Mouse (Mus musculus) liver, embryonic 14.5 days (tissue): ENCODE results near the gene Olfr1042. TPM values are rescaled to one million over a fixed set of nuclear protein-coding genes. Genes with fewer than 3 reads are reported as not detected.

Source experiments
- ATAC-seq: fragments of 200-750 bp; cut with Nextera tagmentation; 2 replicates; pipeline ENCODE4 v1.8.0; 2017; ENCODE audit warnings: moderate number of reproducible peaks, mild to moderate bottlenecking, moderate library complexity; ENCODE audit not compliant: insufficient read depth
- DNase-seq, 3 experiments: peaks; one replicate each; pipeline ENCODE4 v3.0.0-alpha.2; 2012 to 2013; ENCODE audit warnings: low read depth in 3 of 3, low spot score in 3 of 3
- H3K27ac ChIP-seq: fragments of 300-500 bp; sonication (generic); 2 replicates; pipeline ENCODE4 v1.5.1; 2014; ENCODE audit warnings: moderate library complexity, mild to moderate bottlenecking, control low read depth, inconsistent platforms
- H3K27me3 ChIP-seq: fragments of 300-500 bp; sonication (generic); 2 replicates; pipeline ENCODE4 v1.6.1; 2014; ENCODE audit warnings: mild to moderate bottlenecking, low read length, moderate library complexity; ENCODE audit not compliant: control insufficient read depth, insufficient read depth
- H3K36me3 ChIP-seq: fragments of 300-500 bp; sonication (generic); replicated peaks from 2 replicates; pipeline ENCODE4 v1.6.1; 2014; ENCODE audit warnings: low read depth; ENCODE audit not compliant: control insufficient read depth, insufficient read depth
- H3K4me1 ChIP-seq, 2 experiments: fragments of 200-500 bp in 1 of 2; fragments of 300-500 bp in 1 of 2; sonication (generic) in 1 of 2; replicated peaks; 2 replicates each; pipeline ENCODE4 v1.6.1; 2012 to 2014; ENCODE audit warnings: antibody characterized with exemption in 1 of 2, inconsistent platforms in 1 of 2, low read length in 1 of 2; ENCODE audit not compliant: control insufficient read depth in 2 of 2, insufficient read depth in 2 of 2
- H3K4me2 ChIP-seq: fragments of 300-500 bp; sonication (generic); 2 replicates; pipeline ENCODE4 v1.6.1; 2014; ENCODE audit warnings: low read depth, mild to moderate bottlenecking, control low read depth, moderate library complexity
- H3K4me3 ChIP-seq, 2 experiments: fragments of 200-500 bp in 1 of 2; fragments of 300-500 bp in 1 of 2; sonication (generic) in 1 of 2; 2 replicates each; pipeline ENCODE4 v1.5.1; 2012 to 2014; ENCODE audit warnings: low read depth in 2 of 2, low read length in 2 of 2, mild to moderate bottlenecking in 2 of 2, control low read depth in 1 of 2, inconsistent platforms in 1 of 2, moderate library complexity in 1 of 2; ENCODE audit not compliant: insufficient read depth in 1 of 2
- H3K9ac ChIP-seq: fragments of 300-500 bp; sonication (generic); replicated peaks from 2 replicates; pipeline ENCODE4 v1.6.1; 2014; ENCODE audit warnings: mild to moderate bottlenecking, control low read depth, moderate library complexity
- H3K9me3 ChIP-seq: fragments of 300-500 bp; sonication (generic); 2 replicates; pipeline ENCODE4 v1.6.1; 2016; ENCODE audit warnings: low read length, mixed read lengths; ENCODE audit not compliant: control insufficient read depth
- CTCF ChIP-seq: IDR thresholded peaks from 2 replicates; pipeline ENCODE4 v1.5.1; 2016; ENCODE audit warnings: antibody characterized with exemption, low read depth, control low read depth
- EP300 ChIP-seq: IDR thresholded peaks from 2 replicates; pipeline ENCODE4 v1.6.1; 2016; ENCODE audit warnings: antibody characterized with exemption, low read depth
- WGBS: fragments of 180-500 bp; shearing (Covaris S2); extraction: QIAGEN DNeasy Blood & Tissue Kit; methylation state at CpG from one replicate; pipeline ENCODE4 v1.1.7; 2014; ENCODE audit not compliant: insufficient replicate concordance; 5-methylcytosine and 5-hydroxymethylcytosine counted together
- polyA plus RNA-seq, 2 experiments: library from polyadenylated mRNA; depleted of rRNA in 1 of 2; stranded (reverse) in 1 of 2; unstranded in 1 of 2; fragments of >200 nt; fragmentation: Nextera tagmentation in 1 of 2; extraction: Ambion mirVana in 1 of 2; gene quantifications; 2 replicates each; pipeline versions ENCODE4 v1.2.1 to v1.2.3; 2012 to 2014

Gene Olfr1042
- polyA plus RNA-seq (2012; rRNA removed) (not detected in 2 replicates), polyA plus RNA-seq (2014; fragmentation: Nextera tagmentation; extraction: Ambion mirVana) (not detected in 2 replicates)

- 67% methylated on average over 2 of the region's 2 CpGs for WGBS
- H3K9me3 ChIP-seq, result no peaks in the 10 kb centered on the region
- no peaks in the 10 kb centered on the region for H3K27me3 ChIP-seq
- no peaks in the 10 kb centered on the region for H3K36me3 ChIP-seq
- no peak for TF ChIP-seq CTCF
- no peak for TF ChIP-seq EP300
- no peak within 1 kb of the TSS for H3K9ac ChIP-seq
- H3K4me3 ChIP-seq, result no peak within 1 kb of the TSS
- DNase-seq (no peak), ATAC-seq (no peak)
- H3K27ac ChIP-seq, result no peak within 1 kb of the TSS
- H3K4me1 ChIP-seq, result no peaks in the 10 kb centered on the region
- no peak within 1 kb of the TSS for H3K4me2 ChIP-seq
These were observed at the start of gene Olfr1042 for GRCm38 (mm10) chr2:86161738-86162137. TSS of gene Olfr1042 (minus strand) at chr2:86161838.

GRCm38 (mm10) chr2:86202909-86203308 lies 41.3 kb upstream of the Olfr1042 start, which contains the start of gene Olfr1045:
TSS of gene Olfr1045 (minus strand) at chr2:86203009.
- TF ChIP-seq EP300 (no peak), CTCF (no peak)
- H3K27ac ChIP-seq, result no peak within 1 kb of the TSS
- no peak for DNase-seq
- no peaks in the 10 kb centered on the region for H3K4me1 ChIP-seq
- H3K4me3 ChIP-seq, result no peak within 1 kb of the TSS
- H3K27me3 ChIP-seq, result no peaks in the 10 kb centered on the region
- no peaks in the 10 kb centered on the region for H3K36me3 ChIP-seq
- no peaks in the 10 kb centered on the region for H3K9me3 ChIP-seq
- no peak within 1 kb of the TSS for H3K4me2 ChIP-seq
- ATAC-seq, result no peak
- H3K9ac ChIP-seq, result no peak within 1 kb of the TSS

- H3K27ac ChIP-seq, result no peak overlapping the region
- no peak overlapping the region for H3K4me2 ChIP-seq
- H3K4me3 ChIP-seq, result no peak overlapping the region
- no peak for TF ChIP-seq CTCF
- no peak for TF ChIP-seq EP300
- H3K27me3 ChIP-seq, result no peaks in the 10 kb centered on the region
- WGBS, result 14% methylated on average over 1 of the region's 1 CpGs
- no peaks in the 10 kb centered on the region for H3K4me1 ChIP-seq
- ATAC-seq, result no peak
- H3K9ac ChIP-seq, result no peak overlapping the region
- no peaks in the 10 kb centered on the region for H3K36me3 ChIP-seq
- H3K9me3 ChIP-seq, result no peaks in the 10 kb centered on the region
- DNase-seq, result no peak
These were observed 34.2 kb upstream of the Olfr1042 start for GRCm38 (mm10) chr2:86195863-86196262.

DNA sequence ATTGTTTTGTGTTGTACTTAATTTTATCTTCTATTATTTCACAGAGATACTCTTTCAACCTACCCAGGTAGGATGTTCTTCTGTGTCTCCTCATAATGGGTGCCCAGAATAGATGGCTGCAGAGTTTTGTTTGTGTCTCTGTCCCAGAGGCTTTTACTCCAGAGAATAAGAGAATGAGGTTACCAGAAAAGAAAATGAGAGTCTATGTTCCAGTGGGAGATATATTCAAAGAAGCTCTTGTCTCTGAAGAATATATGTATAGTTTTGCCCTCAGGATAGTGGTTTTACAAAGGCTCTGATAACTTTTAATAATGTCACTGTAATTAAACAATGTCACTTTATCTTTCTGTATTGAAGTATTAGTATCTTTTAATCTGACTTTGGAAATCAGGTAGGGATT lies 23.9 kb upstream of the Olfr1042 start, which contains the start of gene Olfr52:
Gene Olfr52 (minus strand): TSS at position 101 of the 400 bp plus-strand sequence.
- no peaks in the 10 kb centered on the region for H3K36me3 ChIP-seq
- no peaks in the 10 kb centered on the region for H3K27me3 ChIP-seq
- no peak within 1 kb of the TSS for H3K4me2 ChIP-seq
- TF ChIP-seq EP300, result no peak
- no peak for TF ChIP-seq CTCF
- H3K9me3 ChIP-seq, result no peaks in the 10 kb centered on the region
- no peak for ATAC-seq
- no peaks in the 10 kb centered on the region for H3K4me1 ChIP-seq
- H3K9ac ChIP-seq, result no peak within 1 kb of the TSS
- DNase-seq, result no peak
- no peak within 1 kb of the TSS for H3K27ac ChIP-seq
- no peak within 1 kb of the TSS for H3K4me3 ChIP-seq

GRCm38 (mm10) chr2:86179950-86180349 lies 18.3 kb upstream of the Olfr1042 start:
- Histone ChIP-seq H3K4me2 (no peak overlapping the region), H3K36me3 (no peaks in the 10 kb centered on the region), H3K4me1 (no peaks in the 10 kb centered on the region), H3K4me3 (no peak overlapping the region), H3K27me3 (no peaks in the 10 kb centered on the region), H3K27ac (no peak overlapping the region), H3K9me3 (no peaks in the 10 kb centered on the region), H3K9ac (no peak overlapping the region)
- DNase-seq (no peak), ATAC-seq (no peak)
- 63% methylated on average over 3 of the region's 3 CpGs for WGBS
- TF ChIP-seq EP300 (no peak), CTCF (no peak)
